In genomic region chr2:96580136-96580733, GRCm38 (mm10) we compare ENCODE assay signal across 21 mouse cellular contexts.
DNase-seq lines count a peak whose midpoint lies in the region; ATAC-seq and TF ChIP-seq lines count a peak whose summit lies in the region.
"Had no signal": no experiment of that assay in that cellular context is flagged by ENCODE, and none has a peak within 500 bp of the region (broad histone marks: within the 10 kb centered on the region; RNA-seq: fewer than 3 reads in every experiment).

No protein-coding gene starts in this region.

- H3K36me3 ChIP-seq in embryonic facial prominence, embryonic 14.5 days (ENCODE audit: control insufficient read depth, insufficient read depth, low read length) = no peaks in the 10 kb centered on the region
- H3K36me3 ChIP-seq in embryonic facial prominence, embryonic 10.5 days (replicated peaks) = no peaks in the 10 kb centered on the region
- H3K36me3 ChIP-seq in heart, embryonic 16.5 days (ENCODE audit: control insufficient read depth, insufficient read depth) = no peaks in the 10 kb centered on the region
- no peaks in the 10 kb centered on the region for H3K36me3 ChIP-seq in heart, embryonic 12.5 days
- H3K36me3 ChIP-seq: G1E; hindbrain, embryonic 10.5 days; midbrain, embryonic 13.5 days; neural tube, embryonic 12.5 days had no signal

- H3K27me3 ChIP-seq in embryonic facial prominence, embryonic 14.5 days (replicated peaks; ENCODE audit: control insufficient read depth, insufficient read depth, low read length) = no peaks in the 10 kb centered on the region
- no peaks in the 10 kb centered on the region for H3K27me3 ChIP-seq in embryonic facial prominence, embryonic 10.5 days (replicated peaks; ENCODE audit: low read depth, poor library complexity, severe bottlenecking)
- H3K27me3 ChIP-seq in heart, embryonic 16.5 days (ENCODE audit: control insufficient read depth, insufficient read depth, low read length) = no peaks in the 10 kb centered on the region
- no peaks in the 10 kb centered on the region for H3K27me3 ChIP-seq in heart, embryonic 12.5 days (replicated peaks)
- H3K27me3 ChIP-seq: midbrain, embryonic 13.5 days; neural tube, embryonic 12.5 days had no signal

- no peak for TF ChIP-seq CTCF in brain, embryonic 14.5 days (IDR thresholded peaks at IDR 0.05; ENCODE audit: borderline replicate concordance, extremely low read depth, insufficient read depth, insufficient read length)

- no peak overlapping the region for H3K4me3 ChIP-seq in embryonic facial prominence, embryonic 14.5 days (ENCODE audit: low read depth, low read length)
- no peak overlapping the region for H3K4me3 ChIP-seq in embryonic facial prominence, embryonic 10.5 days
- H3K4me3 ChIP-seq in heart, embryonic 16.5 days (ENCODE audit: low read length) = no peak overlapping the region
- no peak overlapping the region for H3K4me3 ChIP-seq in heart, embryonic 12.5 days
- H3K4me3 ChIP-seq: erythroblast, embryonic 14.5 days; hindbrain, embryonic 10.5 days; midbrain, embryonic 13.5 days; neural tube, embryonic 12.5 days had no signal

- WGBS in embryonic facial prominence, embryonic 14.5 days = 93% methylated on average over 1 of the region's 1 CpGs
- WGBS in embryonic facial prominence, embryonic 10.5 days = 80% methylated on average over 1 of the region's 1 CpGs
- 74% methylated on average over 1 of the region's 1 CpGs for WGBS in heart, embryonic 16.5 days
- 74% methylated on average over 1 of the region's 1 CpGs for WGBS in heart, embryonic 12.5 days

- no peaks in the 10 kb centered on the region for H3K4me1 ChIP-seq in embryonic facial prominence, embryonic 14.5 days (ENCODE audit: control insufficient read depth, insufficient read depth, low read length)
- H3K4me1 ChIP-seq in embryonic facial prominence, embryonic 10.5 days = no peaks in the 10 kb centered on the region
- H3K4me1 ChIP-seq in heart, embryonic 16.5 days (ENCODE audit: control insufficient read depth, insufficient read depth, low read length) = peaks cover 3% of the 10 kb centered on the region; the same call in 1 of the 2 replicates
- no peaks in the 10 kb centered on the region for H3K4me1 ChIP-seq in heart, embryonic 12.5 days (replicated peaks)
- H3K4me1 ChIP-seq: neural tube, embryonic 12.5 days had no signal

- no peak for TF ChIP-seq POLR2A in brain, embryonic 14.5 days (IDR thresholded peaks at IDR 0.05; ENCODE audit: borderline replicate concordance, extremely low read depth, insufficient read depth, insufficient read length, poor library complexity, severe bottlenecking)

- intact Hi-C loops in gastrocnemius, postnatal 14 days (cut with DNase I; ENCODE audit: low total_unique reads) = no loop called here

- H3K27ac ChIP-seq in embryonic facial prominence, embryonic 14.5 days (replicated peaks; ENCODE audit: low read depth, low read length) = no peak overlapping the region
- H3K27ac ChIP-seq in embryonic facial prominence, embryonic 10.5 days (replicated peaks) = no peak overlapping the region
- H3K27ac ChIP-seq in heart, embryonic 16.5 days (ENCODE audit: low read length) = peak overlapping the region; percentile 15
- H3K27ac ChIP-seq in heart, embryonic 12.5 days (ENCODE audit: poor library complexity, severe bottlenecking) = no peak overlapping the region
- H3K27ac ChIP-seq: hindbrain, embryonic 10.5 days; midbrain, embryonic 13.5 days; neural tube, embryonic 12.5 days had no signal

- H3K9ac ChIP-seq in embryonic facial prominence, embryonic 14.5 days (ENCODE audit: low read depth, low read length) = no peak overlapping the region
- H3K9ac ChIP-seq in heart, embryonic 16.5 days (ENCODE audit: low read length) = no peak overlapping the region
- H3K9ac ChIP-seq in heart, embryonic 12.5 days = no peak overlapping the region
- H3K9ac ChIP-seq: midbrain, embryonic 13.5 days; neural tube, embryonic 12.5 days had no signal

- DNase-seq in embryonic facial prominence, embryonic 14.5 days (ENCODE audit: low spot score) = peak; percentile 11
- no peak for DNase-seq in embryonic facial prominence, embryonic 10.5 days (ENCODE audit: low spot score)
- peak; percentile 14 for DNase-seq in brain, embryonic 14.5 days (ENCODE audit: low read depth)
- peak; percentile 29 to 41 for DNase-seq in cerebellum, postnatal 25 days
- DNase-seq in gastrocnemius, postnatal 14 days = no peak
- no peak for DNase-seq in adrenal gland, adult (ENCODE audit: inconsistent age in 2 of 2, low spot score in 1 of 2)
- DNase-seq: heart, adult 11 months; kidney, adult 11 months; kidney, postnatal 25 days; lung, adult 18-20 months; lung, postnatal 14 days; thymus, postnatal 14 days had no signal

- H3K9me3 ChIP-seq in embryonic facial prominence, embryonic 14.5 days (ENCODE audit: control insufficient read depth, low read length) = no peaks in the 10 kb centered on the region
- no peaks in the 10 kb centered on the region for H3K9me3 ChIP-seq in embryonic facial prominence, embryonic 10.5 days
- H3K9me3 ChIP-seq in heart, embryonic 16.5 days (replicated peaks; ENCODE audit: control insufficient read depth, low read length) = no peaks in the 10 kb centered on the region
- no peaks in the 10 kb centered on the region for H3K9me3 ChIP-seq in heart, embryonic 12.5 days (replicated peaks)
- H3K9me3 ChIP-seq: G1E; hindbrain, embryonic 10.5 days; midbrain, embryonic 13.5 days; neural tube, embryonic 12.5 days had no signal

- no peak for ATAC-seq in embryonic facial prominence, embryonic 14.5 days (ENCODE audit: low read depth)
- no peak for ATAC-seq in heart, embryonic 16.5 days (replicated peaks; ENCODE audit: extremely low read depth, insufficient read depth, low FRiP score)
- ATAC-seq in heart, embryonic 12.5 days (ENCODE audit: insufficient number of reproducible peaks, low FRiP score) = no peak
- ATAC-seq: forebrain, embryonic 14.5 days; midbrain, embryonic 13.5 days had no signal

- no peak overlapping the region for H3K4me2 ChIP-seq in embryonic facial prominence, embryonic 14.5 days (ENCODE audit: low read depth, low read length)
- H3K4me2 ChIP-seq in heart, embryonic 16.5 days (ENCODE audit: low read depth, low read length) = no peak overlapping the region
- no peak overlapping the region for H3K4me2 ChIP-seq in heart, embryonic 12.5 days
- H3K4me2 ChIP-seq: liver, embryonic 11.5 days; midbrain, embryonic 13.5 days; neural tube, embryonic 12.5 days had no signal

Comparison
In these comparisons a context has a peak if more than half of its experiments do, and no peak if none do; other contexts are left out.
1. DNase-seq: peak in embryonic facial prominence, embryonic 14.5 days (single experiment), brain, embryonic 14.5 days (single experiment) and cerebellum, postnatal 25 days (2 of 2); none in embryonic facial prominence, embryonic 10.5 days (single experiment), gastrocnemius, postnatal 14 days (single experiment) and adrenal gland, adult (0 of 2).